Mouse (Mus musculus) cerebellum, adult 2 months (tissue): ENCODE results near the gene Rsc1a1. TPM values are rescaled to one million over a fixed set of nuclear protein-coding genes. Genes with fewer than 3 reads are reported as not detected.

Source experiments
- DNase-seq, 2 experiments: peaks; one replicate each; pipeline ENCODE4 v3.0.0; 2021
- H3K27ac ChIP-seq: fragments of 200-500 bp; 2 replicates; pipeline ENCODE4 v1.5.1; 2012; ENCODE audit warnings: low read length, control low read depth, inconsistent platforms; ENCODE audit not compliant: insufficient read depth
- H3K27me3 ChIP-seq: fragments of 200-500 bp; 2 replicates; pipeline ENCODE4 v1.6.1; 2012; ENCODE audit warnings: inconsistent platforms, mild to moderate bottlenecking, low read length, moderate library complexity; ENCODE audit not compliant: control insufficient read depth, insufficient read depth
- H3K4me1 ChIP-seq: fragments of 200-500 bp; 2 replicates; pipeline ENCODE4 v1.6.1; 2011; ENCODE audit warnings: low read length; ENCODE audit not compliant: control insufficient read depth, insufficient read depth
- H3K4me3 ChIP-seq: fragments of 200-500 bp; replicated peaks from 2 replicates; pipeline ENCODE3; 2011; ENCODE audit warnings: mild to moderate bottlenecking, low read depth, low read length, control low read depth; ENCODE audit not compliant: insufficient read depth
- CTCF ChIP-seq: fragments of 200-500 bp; IDR thresholded peaks from 2 replicates; pipeline ENCODE4 v1.5.1; 2011; ENCODE audit warnings: low read depth, mild to moderate bottlenecking, control low read depth, low read length, moderate library complexity, borderline replicate concordance; ENCODE audit not compliant: insufficient read depth
- POLR2A ChIP-seq: fragments of 200-500 bp; IDR thresholded peaks from 2 replicates; pipeline ENCODE4 v1.6.1; 2011; ENCODE audit warnings: low read length, control low read depth, borderline replicate concordance; ENCODE audit not compliant: insufficient read depth
- WGBS: fragments of 180-500 bp; shearing (Covaris S2); methylation state at CpG from one replicate; pipeline ENCODE4 v1.1.7; 2018; 5-methylcytosine and 5-hydroxymethylcytosine counted together
- polyA plus RNA-seq: library from polyadenylated mRNA; depleted of rRNA; stranded (reverse); fragments of >200 nt; gene quantifications from 2 replicates; pipeline ENCODE4 v1.2.3, GENCODE M21; 2012

Rsc1a1 gene
- polyA plus RNA-seq, 1 experiment, result 7.4 TPM

GRCm38 (mm10) chr4:141649244-141649643, 36.2 kb downstream of the Rsc1a1 start:
- H3K4me1 ChIP-seq, result peaks cover 22% of the 10 kb centered on the region
- H3K4me3 ChIP-seq, result no peak overlapping the region
- TF ChIP-seq POLR2A (no peak), CTCF (no peak)
- no peak overlapping the region for H3K27ac ChIP-seq
- 46% methylated on average over 6 of the region's 6 CpGs for WGBS
- H3K27me3 ChIP-seq, result no peaks in the 10 kb centered on the region
- DNase-seq, result no peak

- H3K27me3 ChIP-seq, result no peaks in the 10 kb centered on the region
- H3K27ac ChIP-seq, result 0 out of 2 replicates have a peak overlapping the region, but pooled peaks have one; percentile 19
- 51% methylated on average over 5 of the region's 5 CpGs for WGBS
- no peak overlapping the region for H3K4me3 ChIP-seq
- no peak for DNase-seq
- H3K4me1 ChIP-seq, result peaks cover 20% of the 10 kb centered on the region
- TF ChIP-seq CTCF (no peak), POLR2A (no peak)
Measured at GRCm38 (mm10) chr4:141648262-141648661, 37.1 kb downstream of the Rsc1a1 start.

DNA sequence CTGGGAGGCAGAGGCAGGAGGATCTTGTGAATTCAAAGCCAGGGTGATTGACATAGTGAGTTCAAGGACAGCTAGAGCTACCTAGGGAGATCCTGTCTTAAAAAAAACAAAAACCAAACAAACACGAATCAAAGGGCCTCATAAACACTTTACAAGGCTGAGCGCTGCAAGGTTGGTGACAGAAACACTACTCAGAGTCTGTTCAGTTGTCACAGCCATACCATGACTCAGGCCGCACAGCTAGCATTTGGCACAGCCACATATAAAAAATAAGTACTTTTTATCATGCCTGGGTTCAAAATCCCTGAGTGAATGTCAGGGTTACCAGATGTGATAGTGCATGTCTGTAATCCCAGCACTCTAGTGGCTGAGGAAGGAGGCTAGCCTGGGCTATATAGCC, 38.2 kb downstream of the Rsc1a1 start:
- Histone ChIP-seq H3K4me3 (no peak overlapping the region), H3K27me3 (no peaks in the 10 kb centered on the region), H3K4me1 (peaks cover 25% of the 10 kb centered on the region), H3K27ac (no peak overlapping the region)
- TF ChIP-seq CTCF (no peak), POLR2A (no peak)
- no peak for DNase-seq
- 91% methylated on average over 3 of the region's 3 CpGs for WGBS

- Histone ChIP-seq H3K27ac (no peak overlapping the region), H3K4me3 (no peak overlapping the region), H3K4me1 (peaks cover 28% of the 10 kb centered on the region), H3K27me3 (no peaks in the 10 kb centered on the region)
- TF ChIP-seq CTCF, result no peak
- TF ChIP-seq POLR2A, result no peak
- DNase-seq, result no peak
- 90% methylated on average over 8 of the region's 8 CpGs for WGBS
Measured at GRCm38 (mm10) chr4:141645988-141646387, 39.4 kb downstream of the Rsc1a1 start.

GRCm38 (mm10) chr4:141643118-141643855, 42.1 kb downstream of the Rsc1a1 start:
- no peaks in the 10 kb centered on the region for H3K27me3 ChIP-seq
- peak; percentile 62 to 76 for DNase-seq
- no peak overlapping the region for H3K4me3 ChIP-seq
- peaks cover 26% of the 10 kb centered on the region for H3K4me1 ChIP-seq
- no peak for TF ChIP-seq POLR2A
- H3K27ac ChIP-seq, result peak overlapping the region; percentile 85
- under 1% methylated on average over 7 of the region's 7 CpGs for WGBS

DNA sequence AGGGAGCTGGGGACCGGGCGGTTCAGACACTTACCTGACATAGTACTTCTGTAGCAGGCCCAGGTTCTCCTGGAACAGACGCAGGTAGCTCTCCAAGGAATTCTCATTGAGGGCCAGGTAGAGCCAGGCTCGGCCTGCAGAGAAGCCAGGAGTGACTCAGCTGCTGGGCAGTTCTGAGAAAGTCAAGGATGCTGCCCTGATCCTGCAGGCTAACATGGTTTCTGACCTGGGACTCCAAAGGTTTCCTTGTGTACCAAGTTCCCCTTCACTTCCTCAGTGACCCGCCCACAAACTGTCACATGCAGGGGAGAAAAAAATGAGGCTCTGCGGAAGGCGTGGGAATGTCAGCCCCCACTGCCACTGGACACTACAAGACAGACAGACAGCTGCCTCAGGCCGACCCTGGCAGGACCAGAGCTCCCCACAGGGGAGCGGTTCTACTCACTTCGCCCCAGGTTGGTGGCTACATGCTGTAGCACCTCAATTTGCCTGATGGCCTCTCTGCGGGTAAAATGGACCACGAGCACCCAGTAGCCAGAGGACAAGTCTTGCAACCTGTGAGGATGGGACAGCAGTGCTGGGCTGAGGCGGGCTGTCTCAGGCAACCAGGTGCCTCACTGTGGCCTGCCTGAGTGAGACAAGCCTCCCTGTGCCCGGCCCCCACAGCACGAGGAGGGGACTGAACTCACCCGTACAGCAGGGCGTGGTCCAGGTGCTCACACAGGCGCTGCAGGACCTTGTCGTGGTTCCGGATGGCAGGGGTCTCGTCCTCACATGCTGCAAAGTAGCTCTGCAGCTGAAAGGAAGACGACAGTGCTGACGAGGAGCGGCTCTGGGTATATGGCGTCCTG, 43.2 kb downstream of the Rsc1a1 start:
- no peak overlapping the region for H3K4me3 ChIP-seq
- 79% methylated on average over 25 of the region's 25 CpGs for WGBS
- DNase-seq, result no peak
- H3K27me3 ChIP-seq, result no peaks in the 10 kb centered on the region
- H3K4me1 ChIP-seq, result peaks cover 24% of the 10 kb centered on the region
- no peak overlapping the region; the same call in 1 of the 2 replicates for H3K27ac ChIP-seq
- TF ChIP-seq CTCF (no peak), POLR2A (no peak)

DNA sequence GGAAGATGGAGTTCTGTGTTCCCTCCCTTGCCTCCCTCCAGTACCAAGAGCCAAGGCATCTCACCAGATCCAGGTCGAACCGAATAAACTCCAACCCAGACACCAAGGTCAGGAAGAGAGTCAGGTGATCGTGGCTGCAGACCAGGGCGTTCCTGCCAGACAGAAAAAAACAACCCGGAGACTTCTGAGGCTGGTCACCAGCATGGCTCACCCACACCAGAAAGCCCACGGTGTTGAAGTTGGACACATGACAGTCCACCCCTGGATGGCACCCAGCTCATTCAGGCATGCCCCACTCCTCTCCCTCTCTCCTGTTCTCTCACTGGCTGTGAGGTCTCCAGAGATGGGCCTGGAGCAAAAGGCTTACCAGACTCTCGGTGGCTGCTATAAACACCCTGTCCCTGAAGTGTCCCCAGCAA, 44.0 kb downstream of the Rsc1a1 start:
- H3K4me3 ChIP-seq, result no peak overlapping the region
- peak in 1 of 2 experiments; percentile 43 for DNase-seq
- WGBS, result 27% methylated on average over 7 of the region's 7 CpGs
- H3K27ac ChIP-seq, result no peak overlapping the region
- TF ChIP-seq POLR2A (no peak), CTCF (no peak)
- H3K27me3 ChIP-seq, result no peaks in the 10 kb centered on the region
- peaks cover 24% of the 10 kb centered on the region for H3K4me1 ChIP-seq
